Mouse (Mus musculus) midbrain, embryonic 11.5 days (tissue): ENCODE measurements around the gene Col16a1. TPM values are rescaled to one million over a fixed set of nuclear protein-coding genes. Genes with fewer than 3 reads are reported as not detected.

Source experiments
- ATAC-seq: fragments of 200-750 bp; cut with Nextera tagmentation; 2 replicates; pipeline ENCODE4 v1.8.0; 2017; ENCODE audit warnings: moderate TSS enrichment, moderate library complexity; ENCODE audit not compliant: low FRiP score
- DNase-seq: peaks from one replicate; pipeline ENCODE4 v3.0.0; 2015; ENCODE audit warnings: low spot score; ENCODE audit errors: missing footprints
- H3K27ac ChIP-seq: fragments of 300-500 bp; sonication (generic); 2 replicates; pipeline ENCODE4 v1.5.1; 2014; ENCODE audit warnings: low read depth, low read length
- H3K27me3 ChIP-seq: fragments of 300-500 bp; sonication (generic); 2 replicates; pipeline ENCODE4 v1.6.1; 2014; ENCODE audit warnings: mild to moderate bottlenecking, low read length, moderate library complexity, mixed read lengths; ENCODE audit not compliant: control insufficient read depth, insufficient read depth
- H3K36me3 ChIP-seq: fragments of 300-500 bp; sonication (generic); 2 replicates; pipeline ENCODE4 v1.6.1; 2014; ENCODE audit warnings: mild to moderate bottlenecking, low read length, moderate library complexity, mixed read lengths; ENCODE audit not compliant: control insufficient read depth, insufficient read depth
- H3K4me1 ChIP-seq: fragments of 300-500 bp; sonication (generic); 2 replicates; pipeline ENCODE4 v1.6.1; 2014; ENCODE audit warnings: low read length; ENCODE audit not compliant: control insufficient read depth, insufficient read depth
- H3K4me2 ChIP-seq: fragments of 300-500 bp; sonication (generic); 2 replicates; pipeline ENCODE4 v1.6.1; 2014; ENCODE audit warnings: mild to moderate bottlenecking, moderate library complexity
- H3K4me3 ChIP-seq: fragments of 300-500 bp; sonication (generic); 2 replicates; pipeline ENCODE4 v1.5.1; 2014; ENCODE audit warnings: low read depth, low read length
- H3K9ac ChIP-seq: fragments of 300-500 bp; sonication (generic); 2 replicates; pipeline ENCODE4 v1.6.1; 2014; ENCODE audit warnings: low read length
- H3K9me3 ChIP-seq: fragments of 300-500 bp; sonication (generic); 2 replicates; pipeline ENCODE4 v1.6.1; 2016; ENCODE audit warnings: low read length; ENCODE audit not compliant: control insufficient read depth
- WGBS: fragments of 180-500 bp; shearing (Covaris S2); extraction: QIAGEN DNeasy Blood & Tissue Kit; methylation state at CpG from one replicate; pipeline ENCODE4 v1.1.7; 2014; 5-methylcytosine and 5-hydroxymethylcytosine counted together
- polyA plus RNA-seq: library from polyadenylated mRNA; unstranded; fragments of >200 nt; fragmentation: Nextera tagmentation; extraction: Ambion mirVana; gene quantifications from 2 replicates; pipeline ENCODE4 v1.2.1, GENCODE M21; 2014

The Col16a1 gene
- polyA plus RNA-seq, 1 experiment from 2014 or later = 6.9 TPM

DNA sequence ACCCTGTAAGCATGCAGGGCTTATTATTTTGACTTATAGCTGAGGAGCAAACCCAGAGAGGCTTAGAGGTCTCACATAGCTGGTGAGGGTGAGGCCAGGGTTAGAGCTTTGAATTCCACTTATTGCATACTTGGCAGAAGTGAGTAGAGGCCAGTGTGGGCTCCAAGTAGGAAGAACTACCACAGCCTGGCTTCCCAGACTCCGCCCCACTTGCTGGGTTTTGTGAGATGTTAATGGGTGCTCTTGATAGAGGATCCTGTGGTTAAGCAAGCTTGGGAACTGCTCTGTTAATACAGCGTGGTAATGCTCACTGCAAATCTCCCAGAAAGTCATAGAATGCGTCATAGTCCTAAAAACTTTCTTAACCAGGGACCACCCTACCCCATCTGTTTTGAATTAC, 61.3 kb downstream of the Col16a1 start:
- ATAC-seq (no peak), DNase-seq (no peak)
- Histone ChIP-seq H3K4me1 (peaks cover 4% of the 10 kb centered on the region; the same call in 1 of the 2 replicates), H3K4me2 (no peak overlapping the region), H3K27ac (no peak overlapping the region), H3K4me3 (no peak overlapping the region), H3K36me3 (no peaks in the 10 kb centered on the region), H3K9me3 (no peaks in the 10 kb centered on the region), H3K9ac (no peak overlapping the region), H3K27me3 (no peaks in the 10 kb centered on the region)
- WGBS = 86% methylated on average over 3 of the region's 3 CpGs

GRCm38 (mm10) chr4:130109666-130110065, 62.0 kb downstream of the Col16a1 start:
- Histone ChIP-seq H3K4me2 (no peak overlapping the region), H3K27ac (no peak overlapping the region), H3K27me3 (no peaks in the 10 kb centered on the region), H3K4me3 (no peak overlapping the region), H3K9me3 (no peaks in the 10 kb centered on the region), H3K4me1 (peaks cover 4% of the 10 kb centered on the region; the same call in 1 of the 2 replicates), H3K36me3 (no peaks in the 10 kb centered on the region), H3K9ac (no peak overlapping the region)
- DNase-seq = no peak
- no peak for ATAC-seq
- WGBS = 94% methylated on average over 9 of the region's 9 CpGs

DNA sequence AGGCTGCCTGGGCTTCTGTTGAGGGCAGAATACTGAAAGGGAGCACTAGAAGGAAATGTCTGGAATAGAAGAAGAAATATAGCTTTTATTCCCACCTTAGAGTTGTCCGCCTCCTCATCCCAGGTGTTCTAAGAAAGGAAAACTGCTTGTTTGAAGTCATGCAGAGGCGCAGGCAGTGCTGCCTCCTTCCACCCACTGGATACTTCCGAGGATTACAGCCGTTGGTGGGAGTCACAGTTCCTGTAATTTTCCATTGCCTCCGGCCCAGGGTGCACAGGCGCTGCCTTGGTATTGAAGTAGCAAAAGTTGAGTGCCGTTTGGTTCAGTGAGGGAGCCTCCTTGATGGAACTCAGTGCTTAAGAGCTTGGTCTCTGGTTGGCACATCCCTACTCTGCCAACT, 62.5 kb downstream of the Col16a1 start:
- Histone ChIP-seq H3K4me1 (peaks cover 4% of the 10 kb centered on the region; the same call in 1 of the 2 replicates), H3K27ac (no peak overlapping the region), H3K36me3 (no peaks in the 10 kb centered on the region), H3K9me3 (no peaks in the 10 kb centered on the region), H3K9ac (no peak overlapping the region), H3K4me3 (no peak overlapping the region), H3K4me2 (no peak overlapping the region), H3K27me3 (no peaks in the 10 kb centered on the region)
- DNase-seq = no peak
- ATAC-seq = no peak
- WGBS = 89% methylated on average over 7 of the region's 7 CpGs

DNA sequence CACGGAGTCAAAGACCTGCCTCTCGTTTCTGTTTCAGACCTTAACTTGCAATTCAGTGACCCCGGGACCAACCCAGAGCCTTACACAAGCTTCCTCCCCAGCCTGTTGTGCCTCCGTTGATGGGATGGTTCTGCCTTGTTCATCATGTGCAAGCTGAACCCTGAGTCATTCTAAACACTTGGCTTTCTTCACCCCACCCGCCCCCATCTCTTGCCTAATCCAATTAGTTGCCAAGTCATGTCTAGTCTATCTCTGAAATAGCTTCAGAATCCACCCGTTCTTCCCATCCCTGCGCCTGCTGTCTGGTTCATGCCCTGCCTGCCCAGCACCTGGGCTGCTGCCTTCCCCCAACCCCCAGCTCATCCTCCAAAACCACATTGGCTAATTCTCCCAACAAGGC, 64.7 kb downstream of the Col16a1 start:
- 83% methylated on average over 7 of the region's 7 CpGs for WGBS
- Histone ChIP-seq H3K4me3 (no peak overlapping the region), H3K9ac (no peak overlapping the region), H3K4me1 (peaks cover 4% of the 10 kb centered on the region; the same call in 1 of the 2 replicates), H3K27ac (no peak overlapping the region), H3K36me3 (no peaks in the 10 kb centered on the region), H3K9me3 (no peaks in the 10 kb centered on the region), H3K4me2 (no peak overlapping the region), H3K27me3 (no peaks in the 10 kb centered on the region)
- DNase-seq (no peak), ATAC-seq (no peak)

DNA sequence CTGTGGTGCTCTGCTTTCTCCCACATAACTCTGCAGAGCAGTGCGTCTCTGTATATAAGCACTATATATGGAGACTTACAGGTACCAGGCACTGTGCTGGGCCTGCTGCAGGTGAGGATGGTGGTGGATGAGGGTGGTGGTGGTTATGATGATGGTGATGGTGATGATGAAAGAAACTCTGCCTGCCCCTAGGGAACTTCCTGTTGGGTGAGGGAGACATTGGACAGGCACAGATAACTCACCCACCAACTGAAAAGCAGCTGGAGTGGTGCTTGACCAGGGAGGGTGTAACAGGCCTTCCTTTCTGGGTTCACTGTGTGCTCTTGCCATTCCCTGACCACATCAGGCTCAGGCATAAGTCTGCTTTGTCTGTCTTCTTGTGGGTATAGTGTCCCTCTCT, 65.1 kb downstream of the Col16a1 start:
- Histone ChIP-seq H3K9ac (no peak overlapping the region), H3K4me3 (no peak overlapping the region), H3K27ac (no peak overlapping the region), H3K9me3 (no peaks in the 10 kb centered on the region), H3K36me3 (no peaks in the 10 kb centered on the region), H3K4me2 (no peak overlapping the region), H3K4me1 (peaks cover 4% of the 10 kb centered on the region; the same call in 1 of the 2 replicates), H3K27me3 (no peaks in the 10 kb centered on the region)
- WGBS = 95% methylated on average over 1 of the region's 1 CpGs
- no peak for DNase-seq
- ATAC-seq = no peak

GRCm38 (mm10) chr4:130120752-130121151, 73.1 kb downstream of the Col16a1 start:
- WGBS = 75% methylated on average over 4 of the region's 4 CpGs
- H3K27ac ChIP-seq = no peak overlapping the region
- no peaks in the 10 kb centered on the region for H3K9me3 ChIP-seq
- no peak overlapping the region for H3K9ac ChIP-seq
- no peaks in the 10 kb centered on the region for H3K4me1 ChIP-seq
- H3K4me3 ChIP-seq = no peak overlapping the region
- no peak overlapping the region for H3K4me2 ChIP-seq
- H3K27me3 ChIP-seq = no peaks in the 10 kb centered on the region
- no peak for DNase-seq
- no peaks in the 10 kb centered on the region; the same call in 1 of the 2 replicates for H3K36me3 ChIP-seq
- no peak for ATAC-seq

- 68% methylated on average over 8 of the region's 8 CpGs for WGBS
- ATAC-seq = no peak
- no peaks in the 10 kb centered on the region; the same call in 1 of the 2 replicates for H3K36me3 ChIP-seq
Observed at GRCm38 (mm10) chr4:130121560-130121959, 73.9 kb downstream of the Col16a1 start.

GRCm38 (mm10) chr4:130123020-130123419, 75.4 kb downstream of the Col16a1 start:
- H3K4me1 ChIP-seq = no peaks in the 10 kb centered on the region
- no peak overlapping the region for H3K4me3 ChIP-seq
- H3K36me3 ChIP-seq = peaks cover 3% of the 10 kb centered on the region
- no peak for ATAC-seq
- 93% methylated on average over 5 of the region's 5 CpGs for WGBS
- H3K27ac ChIP-seq = no peak overlapping the region
- no peak for DNase-seq
- no peak overlapping the region for H3K9ac ChIP-seq
- no peaks in the 10 kb centered on the region for H3K9me3 ChIP-seq
- H3K27me3 ChIP-seq = no peaks in the 10 kb centered on the region
- H3K4me2 ChIP-seq = no peak overlapping the region

More at GRCm38 (mm10) chr4:130121560-130121959, 73.9 kb downstream of the Col16a1 start:
- no peaks in the 10 kb centered on the region for H3K9me3 ChIP-seq
- no peaks in the 10 kb centered on the region for H3K27me3 ChIP-seq
- no peak overlapping the region for H3K27ac ChIP-seq
- no peaks in the 10 kb centered on the region for H3K4me1 ChIP-seq
- no peak for DNase-seq
- H3K4me3 ChIP-seq = no peak overlapping the region
- H3K9ac ChIP-seq = no peak overlapping the region
- H3K4me2 ChIP-seq = no peak overlapping the region

DNA sequence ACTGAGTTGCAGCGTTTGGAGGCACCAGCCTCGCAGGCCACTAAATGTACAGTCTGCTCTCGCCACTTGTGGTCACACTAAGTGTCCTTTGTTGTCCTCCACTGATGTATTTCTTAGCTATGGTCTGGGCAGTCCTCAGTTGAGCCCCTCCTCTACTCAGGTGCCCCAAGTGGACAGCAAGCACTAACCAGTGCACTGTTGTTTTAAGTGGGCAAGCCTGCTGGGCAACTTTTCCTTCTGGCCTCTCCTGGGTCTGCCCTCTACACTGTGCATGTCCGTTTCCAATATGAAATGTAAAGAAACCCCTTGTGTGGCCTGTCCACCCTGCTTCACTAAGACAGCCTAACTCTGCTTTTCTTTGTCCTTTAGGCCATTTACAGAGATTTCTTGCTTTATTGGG, 76.5 kb downstream of the Col16a1 start:
- Histone ChIP-seq H3K4me3 (no peak overlapping the region), H3K27ac (no peak overlapping the region), H3K36me3 (peaks cover 3% of the 10 kb centered on the region), H3K4me2 (no peak overlapping the region), H3K9me3 (no peaks in the 10 kb centered on the region), H3K27me3 (no peaks in the 10 kb centered on the region), H3K4me1 (no peaks in the 10 kb centered on the region), H3K9ac (no peak overlapping the region)
- ATAC-seq = no peak
- DNase-seq = no peak
- 88% methylated on average over 4 of the region's 4 CpGs for WGBS
